Mouse (Mus musculus) heart, postnatal 0 days (tissue): ENCODE data around the gene Mpl.

Experiments used
- CTCF ChIP-seq: IDR thresholded peaks from 2 replicates; pipeline ENCODE4 v1.5.1; 2016; ENCODE audit warnings: antibody characterized with exemption, control low read depth, low read depth
- EP300 ChIP-seq: IDR thresholded peaks from 2 replicates; pipeline ENCODE4 v1.6.1; 2016; ENCODE audit warnings: antibody characterized with exemption, low read depth

DNA sequence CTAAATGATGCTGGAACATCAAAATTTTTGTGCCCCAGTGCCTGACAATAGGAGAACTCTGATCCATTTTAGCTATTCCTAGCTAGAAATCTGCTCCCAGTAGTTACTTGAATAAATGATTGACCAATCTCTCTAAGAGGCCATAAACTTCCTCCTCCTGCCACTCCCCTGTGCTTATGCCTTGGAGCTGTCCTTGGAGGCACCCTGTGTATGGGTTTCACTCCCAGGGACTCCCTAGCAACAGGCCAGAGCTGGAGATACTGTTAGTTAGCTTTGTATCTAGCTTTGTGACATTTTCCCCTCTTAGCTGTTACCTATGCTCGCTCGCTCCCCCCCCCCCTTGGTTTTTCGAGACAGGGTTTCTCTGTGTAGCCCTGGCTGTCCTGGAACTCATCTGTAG is 35.9 kb downstream of the Mpl start:
- TF ChIP-seq CTCF, result no peak
- no peak for TF ChIP-seq EP300
